Mouse (Mus musculus) cortical plate, adult 2 months (tissue): ENCODE data around the gene Ildr2. TPM values are rescaled to one million over a fixed set of nuclear protein-coding genes. Genes with fewer than 3 reads are reported as not detected.
A peak's percentile ranks its signal among the peaks of the same experiment; 100 is the strongest.

ENCODE experiments used
- H3K27ac ChIP-seq: fragments of 200-500 bp; 2 replicates; pipeline ENCODE4 v1.5.1; 2012; ENCODE audit warnings: low read length, control low read depth, inconsistent platforms; ENCODE audit not compliant: insufficient read depth
- H3K4me1 ChIP-seq: fragments of 200-500 bp; 2 replicates; pipeline ENCODE4 v1.6.1; 2011; ENCODE audit warnings: low read length; ENCODE audit not compliant: control insufficient read depth, insufficient read depth
- H3K4me3 ChIP-seq: fragments of 200-500 bp; 2 replicates; pipeline ENCODE4 v1.5.1; 2011; ENCODE audit warnings: mild to moderate bottlenecking, low read length, control low read depth; ENCODE audit not compliant: insufficient read depth
- CTCF ChIP-seq: fragments of 200-500 bp; IDR thresholded peaks from 2 replicates; pipeline ENCODE4 v1.5.1; 2011; ENCODE audit warnings: mild to moderate bottlenecking, control low read depth, low read length; ENCODE audit not compliant: insufficient read depth; ENCODE audit errors: extremely low read depth
- POLR2A ChIP-seq: fragments of 200-500 bp; IDR thresholded peaks from 2 replicates; pipeline ENCODE4 v1.6.1; 2011; ENCODE audit warnings: mild to moderate bottlenecking, low read length, control low read depth; ENCODE audit not compliant: insufficient read depth; ENCODE audit errors: extremely low read depth
- polyA plus RNA-seq: library from polyadenylated mRNA; depleted of rRNA; stranded (reverse); fragments of >200 nt; gene quantifications from 2 replicates; pipeline ENCODE4 v1.2.3, GENCODE M21; 2012

Gene Ildr2
- polyA plus RNA-seq, 1 experiment = 27.8 TPM

DNA sequence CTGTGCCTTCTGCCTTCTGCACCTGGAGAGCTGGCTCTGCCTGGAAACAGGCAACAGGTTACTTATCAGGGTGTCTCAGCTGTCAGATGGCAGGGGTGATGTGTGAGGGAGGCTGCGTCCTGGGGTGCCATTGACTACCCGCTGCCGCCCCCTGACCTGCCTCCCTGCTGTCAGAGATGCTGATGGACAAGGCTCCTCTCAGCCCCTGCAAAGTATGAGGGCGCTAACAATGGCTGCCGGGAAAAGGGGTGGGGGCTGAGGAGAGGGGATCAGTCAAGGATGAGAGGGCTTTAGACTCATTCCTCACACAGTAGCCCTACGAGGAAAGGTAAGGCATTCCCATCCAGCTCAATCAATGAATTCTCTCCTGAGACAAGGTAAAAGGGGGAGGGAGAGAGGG, 2.4 kb downstream of the Ildr2 start:
- Histone ChIP-seq H3K4me1 (peaks cover 5% of the 10 kb centered on the region), H3K4me3 (peak overlapping the region; percentile 88), H3K27ac (peak overlapping the region; percentile 57)
- TF ChIP-seq POLR2A (no peak), CTCF (no peak)

- TF ChIP-seq CTCF (no peak), POLR2A (no peak)
- peaks cover 5% of the 10 kb centered on the region for H3K4me1 ChIP-seq
- H3K4me3 ChIP-seq = peak overlapping the region; percentile 88
- 0 out of 2 replicates have a peak overlapping the region, but pooled peaks have one; percentile 25 for H3K27ac ChIP-seq
Measured at GRCm38 (mm10) chr1:166256898-166257297, 3.0 kb downstream of the Ildr2 start.

- H3K27ac ChIP-seq = peak overlapping the region; percentile 45
- peak overlapping the region; percentile 2; the same call in 1 of the 2 replicates for H3K4me3 ChIP-seq
- H3K4me1 ChIP-seq = peaks cover 7% of the 10 kb centered on the region
- no peak for TF ChIP-seq POLR2A
- no peak for TF ChIP-seq CTCF
Measured at GRCm38 (mm10) chr1:166259526-166259925, 5.6 kb downstream of the Ildr2 start.

DNA sequence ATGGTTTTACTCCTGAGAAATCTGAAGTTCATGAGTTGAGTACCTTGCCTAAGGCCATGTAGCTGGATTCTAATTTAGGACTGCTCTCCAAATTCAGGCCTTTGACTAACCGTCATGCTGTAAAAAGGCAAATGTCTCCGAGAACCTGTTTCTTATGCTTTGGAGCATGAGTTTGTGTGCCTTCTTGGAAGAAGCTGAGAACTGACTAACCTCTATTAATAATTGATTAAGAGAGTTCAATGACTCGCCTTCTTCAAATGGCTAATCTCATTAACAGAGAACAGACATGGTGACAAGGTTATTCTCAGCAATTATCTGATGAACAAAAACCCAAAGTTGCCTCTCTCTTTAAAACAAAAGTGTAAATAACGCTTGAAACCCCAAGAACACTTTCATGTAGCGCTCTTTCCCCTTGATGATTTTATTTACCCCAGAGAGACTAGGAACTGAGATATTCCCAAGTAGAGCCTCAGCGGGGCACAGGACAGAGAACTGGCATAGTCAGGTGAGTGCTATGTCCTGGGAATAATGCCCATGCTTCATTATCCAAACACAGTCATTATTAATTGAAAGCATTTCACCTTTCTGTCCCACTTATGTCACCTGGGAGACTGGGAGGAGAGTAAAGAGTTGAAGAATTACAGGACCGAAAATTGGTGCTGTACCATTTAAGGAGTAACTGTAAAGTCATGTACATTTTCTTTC, 12.2 kb downstream of the Ildr2 start:
- H3K4me3 ChIP-seq = no peak overlapping the region
- TF ChIP-seq POLR2A (no peak), CTCF (no peak)
- peaks cover 5% of the 10 kb centered on the region for H3K4me1 ChIP-seq
- no peak overlapping the region for H3K27ac ChIP-seq

DNA sequence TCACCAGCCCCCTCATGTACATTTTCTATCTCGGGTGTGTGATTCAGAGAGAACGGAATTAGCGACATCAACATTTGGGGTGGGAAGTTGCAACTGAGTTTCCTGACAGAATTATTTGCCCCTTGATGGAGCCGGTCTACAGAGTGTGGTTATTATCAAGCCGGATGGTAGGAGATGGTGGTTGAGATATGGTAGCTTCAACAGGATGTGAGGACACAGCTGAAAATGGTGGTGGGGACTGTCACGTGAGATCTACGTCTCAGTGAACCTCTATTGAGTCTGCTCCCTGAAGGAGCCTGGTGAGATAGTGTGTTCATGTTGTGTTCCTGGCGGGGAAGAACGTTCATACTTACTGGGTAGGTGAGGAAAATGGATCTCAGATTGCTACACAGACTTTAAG, 13.0 kb downstream of the Ildr2 start:
- TF ChIP-seq CTCF = no peak
- TF ChIP-seq POLR2A = no peak
- no peak overlapping the region for H3K4me3 ChIP-seq
- H3K27ac ChIP-seq = no peak overlapping the region
- peaks cover 5% of the 10 kb centered on the region for H3K4me1 ChIP-seq

GRCm38 (mm10) chr1:166268218-166268617, 14.3 kb downstream of the Ildr2 start:
- Histone ChIP-seq H3K4me3 (no peak overlapping the region), H3K27ac (no peak overlapping the region), H3K4me1 (peaks cover 5% of the 10 kb centered on the region)
- no peak for TF ChIP-seq POLR2A
- no peak for TF ChIP-seq CTCF

DNA sequence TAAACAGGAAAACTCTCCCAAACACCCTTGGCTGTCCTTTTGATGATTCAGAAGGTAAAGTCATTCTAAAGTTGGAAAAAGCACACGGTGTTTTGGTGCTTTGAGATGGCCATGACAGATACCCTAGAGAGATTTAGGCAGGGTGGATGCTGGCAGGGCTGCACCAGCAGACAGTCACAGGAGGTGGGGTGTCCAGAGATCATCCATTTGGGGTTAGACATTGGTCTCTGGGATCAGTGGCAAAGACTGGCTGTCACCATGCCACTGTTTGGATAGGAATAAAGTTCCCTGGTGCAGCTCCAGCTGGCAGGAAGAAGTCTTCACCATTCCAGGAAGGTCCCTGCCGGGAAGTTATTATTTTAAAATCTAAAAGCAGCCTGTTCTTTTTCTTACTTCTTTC, 24.8 kb downstream of the Ildr2 start:
- no peak overlapping the region for H3K4me3 ChIP-seq
- H3K4me1 ChIP-seq = peaks cover 23% of the 10 kb centered on the region
- H3K27ac ChIP-seq = peak overlapping the region; percentile 27; the same call in 1 of the 2 replicates
- TF ChIP-seq POLR2A = no peak

- TF ChIP-seq CTCF = no peak
- no peak for TF ChIP-seq POLR2A
- Histone ChIP-seq H3K4me1 (peaks cover 23% of the 10 kb centered on the region), H3K27ac (0 out of 2 replicates have a peak overlapping the region, but pooled peaks have one; percentile 16), H3K4me3 (no peak overlapping the region)
Measured at GRCm38 (mm10) chr1:166279580-166280206, 25.8 kb downstream of the Ildr2 start.

DNA sequence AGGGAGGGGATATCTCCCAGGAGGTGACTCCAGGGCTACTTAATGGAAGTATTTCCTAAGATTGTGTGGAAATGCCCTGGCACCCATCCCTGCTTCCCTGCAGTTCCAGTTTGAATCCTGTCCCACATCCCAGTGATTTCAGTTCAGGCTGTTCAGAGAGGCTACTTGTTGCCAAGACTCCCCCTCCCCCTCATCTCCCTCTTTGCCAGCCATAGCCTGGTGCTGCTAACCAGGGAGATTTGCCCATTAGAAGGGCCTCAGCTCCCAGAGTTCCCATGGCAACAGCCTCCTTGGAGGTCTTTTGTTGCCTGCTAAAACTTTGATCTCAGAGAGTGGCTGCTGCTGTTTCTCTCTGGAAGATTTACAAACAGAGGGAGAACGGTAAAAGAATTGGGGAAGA, 26.6 kb downstream of the Ildr2 start:
- H3K27ac ChIP-seq = no peak overlapping the region
- H3K4me1 ChIP-seq = peaks cover 24% of the 10 kb centered on the region
- no peak for TF ChIP-seq CTCF
- TF ChIP-seq POLR2A = no peak

GRCm38 (mm10) chr1:166281287-166281686, 27.3 kb downstream of the Ildr2 start:
- Histone ChIP-seq H3K4me3 (no peak overlapping the region), H3K4me1 (peaks cover 27% of the 10 kb centered on the region), H3K27ac (peak overlapping the region; percentile 79)
- TF ChIP-seq POLR2A = no peak
- no peak for TF ChIP-seq CTCF

More for the DNA sequence above, 26.6 kb downstream of the Ildr2 start:
- no peak overlapping the region for H3K4me3 ChIP-seq
